Mouse (Mus musculus): ENCODE results near the gene Grm3.
A peak's percentile ranks its signal among the peaks of the same experiment; 100 is the strongest.

Grm3 gene

GRCm38 (mm10) chr5:9724956-9725600 lies at the start of gene Grm3:
Gene Grm3, minus strand, starts transcription at chr5:9725170.
- DNase-seq (ENCODE audit: inconsistent ontology term): peak; percentile 39

- no peak for DNase-seq (ENCODE audit: inconsistent ontology term)
These were observed 30.8 kb upstream of the Grm3 start for GRCm38 (mm10) chr5:9755751-9756150.

GRCm38 (mm10) chr5:9748184-9748583 lies 23.2 kb upstream of the Grm3 start:
- no peak for DNase-seq (ENCODE audit: inconsistent ontology term)

GRCm38 (mm10) chr5:9744120-9744519 lies 19.1 kb upstream of the Grm3 start:
- DNase-seq (ENCODE audit: inconsistent ontology term): no peak

GRCm38 (mm10) chr5:9725601-9726268 lies 765 bp upstream of the Grm3 start:
- DNase-seq (ENCODE audit: inconsistent ontology term): peak; percentile 65

- DNase-seq (ENCODE audit: inconsistent ontology term): no peak
These were observed 549 bp downstream of the Grm3 start for GRCm38 (mm10) chr5:9724287-9724955.

- no peak for DNase-seq (ENCODE audit: inconsistent ontology term)
These were observed 3.8 kb downstream of the Grm3 start for GRCm38 (mm10) chr5:9721136-9721535.

- no peak for DNase-seq (ENCODE audit: inconsistent ontology term)
These were observed 8.7 kb downstream of the Grm3 start for GRCm38 (mm10) chr5:9716295-9716694.

GRCm38 (mm10) chr5:9707096-9707495 lies 17.9 kb downstream of the Grm3 start:
- DNase-seq (ENCODE audit: inconsistent ontology term): peak; percentile 57

GRCm38 (mm10) chr5:9703385-9704009 lies 21.5 kb downstream of the Grm3 start:
- DNase-seq (ENCODE audit: inconsistent ontology term): no peak

GRCm38 (mm10) chr5:9702656-9703384 lies 22.1 kb downstream of the Grm3 start:
- DNase-seq (ENCODE audit: inconsistent ontology term): peak; percentile 5

- no peak for DNase-seq (ENCODE audit: inconsistent ontology term)
These were observed 32.6 kb downstream of the Grm3 start for GRCm38 (mm10) chr5:9692333-9692732.

GRCm38 (mm10) chr5:9690599-9691242 lies 34.2 kb downstream of the Grm3 start:
- DNase-seq (ENCODE audit: inconsistent ontology term): no peak

- no peak for DNase-seq (ENCODE audit: inconsistent ontology term)
These were observed 34.8 kb downstream of the Grm3 start for GRCm38 (mm10) chr5:9690192-9690591.

GRCm38 (mm10) chr5:9683204-9683603 lies 41.8 kb downstream of the Grm3 start:
- DNase-seq (ENCODE audit: inconsistent ontology term): no peak

- DNase-seq (ENCODE audit: inconsistent ontology term): no peak
These were observed 56.0 kb downstream of the Grm3 start for GRCm38 (mm10) chr5:9669002-9669401.

- no peak for DNase-seq (ENCODE audit: inconsistent ontology term)
These were observed 61.6 kb downstream of the Grm3 start for GRCm38 (mm10) chr5:9663416-9663815.

GRCm38 (mm10) chr5:9661870-9662589 lies 62.9 kb downstream of the Grm3 start:
- peak; percentile 20 for DNase-seq (ENCODE audit: inconsistent ontology term)

GRCm38 (mm10) chr5:9638612-9639011 lies 86.4 kb downstream of the Grm3 start:
- DNase-seq (ENCODE audit: inconsistent ontology term): no peak

- peak; percentile 87 for DNase-seq (ENCODE audit: inconsistent ontology term)
These were observed 97.8 kb downstream of the Grm3 start for GRCm38 (mm10) chr5:9627220-9627619.

GRCm38 (mm10) chr5:9624396-9624795 lies 100.6 kb downstream of the Grm3 start:
- DNase-seq (ENCODE audit: inconsistent ontology term): no peak

Measured in Muller cell, postnatal 12 days (primary cell).